Mouse (Mus musculus) granulocyte monocyte progenitor cell, adult 5-6 weeks (primary cell): ENCODE measurements around the gene Rab40b. TPM values are rescaled to one million over a fixed set of nuclear protein-coding genes. Genes with fewer than 3 reads are reported as not detected.

ENCODE experiments used
- total RNA-seq, 2 experiments: library from RNA; stranded (forward) in 1 of 2; stranded (reverse) in 1 of 2; fragments of 200-712, 200-1000 nt in 1 of 2; fragments of >200 nt in 1 of 2; fragmentation: Nextera tagmentation in 1 of 2; gene quantifications; 2 replicates each; pipeline ENCODE4 v1.2.3; 2014 to 2017

The Rab40b gene
- total RNA-seq, 2 experiments from 2014 or later, result 0.71 TPM; not detected in 1

Other genes starting within 250 kb of the Rab40b start
- gene Tex19.1, start 242.1 kb downstream of the Rab40b start, total RNA-seq (2014; fragmentation: Nextera tagmentation), result not detected in 2 replicates
- gene Tex19.1, start 242.1 kb downstream of the Rab40b start, total RNA-seq (2017), result not detected in 2 replicates
- not detected in 2 replicates for gene Uts2r, start 228.0 kb downstream of the Rab40b start, total RNA-seq (2014; fragmentation: Nextera tagmentation)
- not detected in 2 replicates for gene Uts2r, start 228.0 kb downstream of the Rab40b start, total RNA-seq (2017)
- gene Hexdc, start 183.8 kb downstream of the Rab40b start, total RNA-seq (2014; fragmentation: Nextera tagmentation), result 5.6 and 11.5 TPM in 2 replicates
- 2.4 and 4.8 TPM in 2 replicates for gene Hexdc, start 183.8 kb downstream of the Rab40b start, total RNA-seq (2017)
- gene Ogfod3, start 183.5 kb downstream of the Rab40b start, total RNA-seq (2014; fragmentation: Nextera tagmentation), result 13.1 and 15.1 TPM in 2 replicates
- gene Ogfod3, start 183.5 kb downstream of the Rab40b start, total RNA-seq (2017), result 7.7 and 10.3 TPM in 2 replicates
- 51.9 and 70.5 TPM in 2 replicates for gene Cybc1, start 158.9 kb downstream of the Rab40b start, total RNA-seq (2014; fragmentation: Nextera tagmentation)
- 32.9 and 54.6 TPM in 2 replicates for gene Cybc1, start 158.9 kb downstream of the Rab40b start, total RNA-seq (2017)
- 10.4 and 22.0 TPM in 2 replicates for gene Narf, start 151.0 kb downstream of the Rab40b start, total RNA-seq (2014; fragmentation: Nextera tagmentation)
- 14.7 and 21.0 TPM in 2 replicates for gene Narf, start 151.0 kb downstream of the Rab40b start, total RNA-seq (2017)
- 35.7 and 40.4 TPM in 2 replicates for gene Foxk2, start 128.3 kb downstream of the Rab40b start, total RNA-seq (2014; fragmentation: Nextera tagmentation)
- gene Foxk2, start 128.3 kb downstream of the Rab40b start, total RNA-seq (2017), result 25.3 and 26.1 TPM in 2 replicates
- gene Wdr45b, start 33.8 kb downstream of the Rab40b start, total RNA-seq (2014; fragmentation: Nextera tagmentation), result 31.3 and 68.7 TPM in 2 replicates
- gene Wdr45b, start 33.8 kb downstream of the Rab40b start, total RNA-seq (2017), result 42.4 and 52.4 TPM in 2 replicates
- gene Fn3krp, start 33.1 kb upstream of the Rab40b start, total RNA-seq (2014; fragmentation: Nextera tagmentation), result 6.3 and 8.3 TPM in 2 replicates
- 9.8 and 12.5 TPM in 2 replicates for gene Fn3krp, start 33.1 kb upstream of the Rab40b start, total RNA-seq (2017)
- gene Fn3k, start 46.7 kb upstream of the Rab40b start, total RNA-seq (2014; fragmentation: Nextera tagmentation), result not detected in 2 replicates
- gene Fn3k, start 46.7 kb upstream of the Rab40b start, total RNA-seq (2017), result not detected in 2 replicates
- 42.4 and 51.1 TPM in 2 replicates for gene Tbcd, start 63.7 kb upstream of the Rab40b start, total RNA-seq (2014; fragmentation: Nextera tagmentation)
- 48.7 and 49.5 TPM in 2 replicates for gene Tbcd, start 63.7 kb upstream of the Rab40b start, total RNA-seq (2017)
- gene Zfp750, start 131.1 kb upstream of the Rab40b start, total RNA-seq (2014; fragmentation: Nextera tagmentation), result 0.52 TPM in 1 of 2 replicates, not detected in the other
- 0.04 and 0.21 TPM in 2 replicates for gene Zfp750, start 131.1 kb upstream of the Rab40b start, total RNA-seq (2017)